Mouse (Mus musculus): ENCODE measurements around the gene Lhx4. TPM values are rescaled to one million over a fixed set of nuclear protein-coding genes. Genes with fewer than 3 reads are reported as not detected.
A peak's percentile ranks its signal among the peaks of the same experiment; 100 is the strongest.

The Lhx4 gene
- polyA plus RNA-seq, 1 experiment from 2014 or later, result 1.7 TPM

DNA sequence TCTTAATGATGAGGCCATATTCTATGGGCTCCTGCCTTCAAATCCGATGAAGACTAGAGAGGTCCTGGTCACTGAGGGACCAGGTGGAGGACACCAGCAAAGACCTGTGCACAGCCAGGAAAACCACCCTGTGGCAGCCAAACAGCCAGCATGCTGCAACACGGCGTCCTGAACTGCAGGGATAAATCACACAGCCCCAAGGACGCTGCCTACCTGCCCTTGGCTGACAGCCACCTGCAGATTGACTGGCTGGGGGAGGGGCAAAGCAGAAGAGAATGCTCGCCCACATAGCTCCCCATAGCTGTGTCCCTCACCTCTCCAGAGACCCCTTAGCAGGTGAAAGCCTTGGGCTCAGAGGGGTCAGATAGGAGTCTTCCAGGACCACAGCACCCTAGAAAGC, 31.5 kb downstream of the Lhx4 start:
- H3K9me3 ChIP-seq (ENCODE audit: control insufficient read depth, low read length), result no peaks in the 10 kb centered on the region
- no peak overlapping the region for H3K9ac ChIP-seq (ENCODE audit: low read length)
- H3K4me3 ChIP-seq (ENCODE audit: low read depth, low read length), result no peak overlapping the region
- H3K4me2 ChIP-seq, result no peak overlapping the region
- no peaks in the 10 kb centered on the region for H3K4me1 ChIP-seq (ENCODE audit: control insufficient read depth, insufficient read depth, low read length)
- 62% methylated on average over 5 of the region's 5 CpGs for WGBS
- ATAC-seq (ENCODE audit: low FRiP score), result no peak
- H3K27me3 ChIP-seq (ENCODE audit: control insufficient read depth, insufficient read depth, low read length), result peaks cover 32% of the 10 kb centered on the region
- DNase-seq (ENCODE audit: low spot score, missing footprints), result peak; percentile 10
- H3K36me3 ChIP-seq (ENCODE audit: control insufficient read depth, insufficient read depth, low read length), result no peaks in the 10 kb centered on the region
- no peak overlapping the region for H3K27ac ChIP-seq (ENCODE audit: low read depth, low read length)

DNA sequence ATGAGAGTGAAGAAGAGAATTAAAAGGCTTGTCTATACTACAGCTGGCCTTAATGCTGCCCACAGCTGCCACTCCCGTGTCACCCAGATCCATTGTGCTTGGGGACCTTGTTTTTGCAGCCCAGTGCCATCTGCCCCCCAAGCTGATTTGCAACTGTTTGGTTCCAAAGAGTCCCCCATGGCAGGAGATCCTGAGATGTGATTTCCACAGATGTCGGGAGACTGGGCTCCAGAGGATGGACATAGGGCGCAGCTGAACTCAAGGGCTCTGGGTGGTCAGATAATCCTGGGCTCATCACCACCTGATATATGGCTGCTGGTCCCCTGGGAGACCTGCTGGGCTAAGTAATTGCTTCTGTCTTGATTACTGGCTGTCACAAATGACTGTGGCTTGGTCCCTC, 32.6 kb downstream of the Lhx4 start:
- Histone ChIP-seq H3K27ac (ENCODE audit: low read depth, low read length) (no peak overlapping the region), H3K9ac (ENCODE audit: low read length) (no peak overlapping the region), H3K27me3 (ENCODE audit: control insufficient read depth, insufficient read depth, low read length) (peaks cover 23% of the 10 kb centered on the region), H3K4me3 (ENCODE audit: low read depth, low read length) (no peak overlapping the region), H3K9me3 (ENCODE audit: control insufficient read depth, low read length) (no peaks in the 10 kb centered on the region), H3K4me1 (ENCODE audit: control insufficient read depth, insufficient read depth, low read length) (no peaks in the 10 kb centered on the region), H3K36me3 (ENCODE audit: control insufficient read depth, insufficient read depth, low read length) (no peaks in the 10 kb centered on the region), H3K4me2 (no peak overlapping the region)
- DNase-seq (ENCODE audit: low spot score, missing footprints), result peak; percentile 41
- WGBS, result 80% methylated on average over 3 of the region's 3 CpGs
- no peak for ATAC-seq (ENCODE audit: low FRiP score)

DNA sequence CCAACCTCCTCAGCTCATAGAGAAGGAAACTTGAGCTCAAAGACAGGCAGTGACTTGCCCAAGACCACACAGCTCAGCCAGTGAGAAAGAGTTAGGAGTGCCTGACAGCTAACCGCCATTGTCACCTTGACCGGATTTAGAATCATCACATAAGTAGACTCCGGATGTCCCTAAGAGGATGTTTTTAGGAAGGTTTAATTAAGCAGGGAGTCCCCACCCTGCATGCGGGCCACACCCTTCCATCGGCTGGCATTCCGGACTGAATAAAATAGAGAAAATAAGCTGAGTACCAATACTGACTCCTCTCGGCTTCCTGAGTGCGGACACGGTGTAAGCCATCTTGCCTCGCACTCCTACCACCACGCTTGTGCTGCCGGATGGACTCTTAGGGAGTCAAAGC, 34.2 kb downstream of the Lhx4 start:
- Histone ChIP-seq H3K9ac (ENCODE audit: low read length) (no peak overlapping the region), H3K4me1 (ENCODE audit: control insufficient read depth, insufficient read depth, low read length) (no peaks in the 10 kb centered on the region), H3K4me2 (no peak overlapping the region), H3K27me3 (ENCODE audit: control insufficient read depth, insufficient read depth, low read length) (peaks cover 10% of the 10 kb centered on the region), H3K36me3 (ENCODE audit: control insufficient read depth, insufficient read depth, low read length) (no peaks in the 10 kb centered on the region), H3K9me3 (ENCODE audit: control insufficient read depth, low read length) (no peaks in the 10 kb centered on the region), H3K27ac (ENCODE audit: low read depth, low read length) (no peak overlapping the region), H3K4me3 (ENCODE audit: low read depth, low read length) (no peak overlapping the region)
- WGBS, result 93% methylated on average over 12 of the region's 12 CpGs
- no peak for ATAC-seq (ENCODE audit: low FRiP score)
- peak; percentile 2 for DNase-seq (ENCODE audit: low spot score, missing footprints)

DNA sequence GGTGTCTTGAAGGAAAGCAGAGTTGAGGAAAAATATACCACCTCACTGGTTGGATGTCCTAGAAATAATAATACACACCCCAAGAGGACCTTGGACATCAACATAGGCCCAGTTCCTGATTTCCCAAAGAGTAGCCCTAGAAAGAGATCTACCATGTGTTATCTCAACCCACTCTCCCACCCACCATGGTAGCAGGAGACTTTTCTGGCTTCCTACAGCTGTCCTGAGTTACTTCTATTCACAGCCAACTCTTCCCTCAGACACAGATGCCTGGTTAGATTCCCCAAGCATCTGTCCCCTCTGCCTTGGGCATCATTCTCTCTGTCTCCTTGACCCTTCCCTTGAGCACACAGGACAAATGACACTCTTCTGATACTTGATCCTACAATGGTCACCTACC, 36.1 kb downstream of the Lhx4 start:
- H3K4me2 ChIP-seq, result no peak overlapping the region
- H3K4me1 ChIP-seq (ENCODE audit: control insufficient read depth, insufficient read depth, low read length), result no peaks in the 10 kb centered on the region
- no peaks in the 10 kb centered on the region for H3K36me3 ChIP-seq (ENCODE audit: control insufficient read depth, insufficient read depth, low read length)
- H3K27me3 ChIP-seq (ENCODE audit: control insufficient read depth, insufficient read depth, low read length), result no peaks in the 10 kb centered on the region; the same call in 1 of the 2 replicates
- no peak overlapping the region for H3K9ac ChIP-seq (ENCODE audit: low read length)
- ATAC-seq (ENCODE audit: low FRiP score) (no peak), DNase-seq (ENCODE audit: low spot score, missing footprints) (no peak)
- no peaks in the 10 kb centered on the region for H3K9me3 ChIP-seq (ENCODE audit: control insufficient read depth, low read length)
- H3K4me3 ChIP-seq (ENCODE audit: low read depth, low read length), result no peak overlapping the region
- no peak overlapping the region for H3K27ac ChIP-seq (ENCODE audit: low read depth, low read length)

DNA sequence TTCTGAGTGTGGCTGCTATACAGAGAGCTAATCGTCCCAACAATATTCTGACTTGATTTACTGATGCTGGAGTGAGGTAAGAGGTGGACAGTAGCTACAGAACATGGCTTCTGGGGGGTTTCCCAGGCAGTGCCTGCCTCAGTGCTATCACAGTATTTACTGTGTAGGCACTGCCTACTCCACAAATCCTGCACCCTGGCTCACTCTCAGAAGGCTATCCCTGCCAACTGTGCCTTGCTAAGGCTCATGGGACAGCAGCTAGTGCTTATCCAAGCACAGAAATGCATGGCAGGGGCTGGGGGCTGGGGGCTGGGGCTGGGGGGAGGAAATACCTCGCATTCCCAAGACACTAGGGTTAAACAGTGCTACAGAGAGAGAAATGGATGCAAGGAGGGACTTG, 38.2 kb downstream of the Lhx4 start:
- Histone ChIP-seq H3K9me3 (ENCODE audit: control insufficient read depth, low read length) (no peaks in the 10 kb centered on the region), H3K4me1 (ENCODE audit: control insufficient read depth, insufficient read depth, low read length) (no peaks in the 10 kb centered on the region), H3K9ac (ENCODE audit: low read length) (no peak overlapping the region), H3K27ac (ENCODE audit: low read depth, low read length) (no peak overlapping the region), H3K4me2 (no peak overlapping the region), H3K36me3 (ENCODE audit: control insufficient read depth, insufficient read depth, low read length) (no peaks in the 10 kb centered on the region), H3K4me3 (ENCODE audit: low read depth, low read length) (no peak overlapping the region), H3K27me3 (ENCODE audit: control insufficient read depth, insufficient read depth, low read length) (no peaks in the 10 kb centered on the region; the same call in 1 of the 2 replicates)
- ATAC-seq (ENCODE audit: low FRiP score), result no peak
- no peak for DNase-seq (ENCODE audit: low spot score, missing footprints)
- 67% methylated on average over 2 of the region's 2 CpGs for WGBS

DNA sequence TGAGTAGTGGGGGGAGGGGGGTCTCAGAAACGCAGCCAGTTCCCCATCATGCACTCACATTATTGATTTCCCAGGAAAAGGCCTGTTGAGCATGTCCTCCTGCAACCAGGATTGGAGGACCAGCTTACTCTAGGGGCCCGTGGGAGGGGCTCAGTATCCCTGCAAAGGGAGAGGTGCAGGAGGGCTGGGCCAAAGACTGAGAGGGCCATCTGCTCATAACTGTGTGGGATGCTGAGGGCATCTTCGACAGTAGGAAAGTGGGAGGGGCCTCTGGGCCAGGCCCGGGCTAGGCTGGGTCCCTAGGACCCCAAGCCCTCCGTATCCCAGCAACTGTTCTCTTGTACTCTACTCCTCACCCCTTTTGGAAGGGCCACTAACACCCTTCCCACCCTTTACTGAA, 47.3 kb downstream of the Lhx4 start:
- Histone ChIP-seq H3K4me3 (ENCODE audit: low read depth, low read length) (no peak overlapping the region), H3K36me3 (ENCODE audit: control insufficient read depth, insufficient read depth, low read length) (no peaks in the 10 kb centered on the region), H3K4me2 (no peak overlapping the region), H3K27ac (ENCODE audit: low read depth, low read length) (no peak overlapping the region), H3K9ac (ENCODE audit: low read length) (no peak overlapping the region), H3K27me3 (ENCODE audit: control insufficient read depth, insufficient read depth, low read length) (no peaks in the 10 kb centered on the region), H3K9me3 (ENCODE audit: control insufficient read depth, low read length) (no peaks in the 10 kb centered on the region), H3K4me1 (ENCODE audit: control insufficient read depth, insufficient read depth, low read length) (no peaks in the 10 kb centered on the region)
- peak; percentile 79 for ATAC-seq (ENCODE audit: low FRiP score)
- 51% methylated on average over 5 of the region's 5 CpGs for WGBS
- DNase-seq (ENCODE audit: low spot score, missing footprints), result no peak

DNA sequence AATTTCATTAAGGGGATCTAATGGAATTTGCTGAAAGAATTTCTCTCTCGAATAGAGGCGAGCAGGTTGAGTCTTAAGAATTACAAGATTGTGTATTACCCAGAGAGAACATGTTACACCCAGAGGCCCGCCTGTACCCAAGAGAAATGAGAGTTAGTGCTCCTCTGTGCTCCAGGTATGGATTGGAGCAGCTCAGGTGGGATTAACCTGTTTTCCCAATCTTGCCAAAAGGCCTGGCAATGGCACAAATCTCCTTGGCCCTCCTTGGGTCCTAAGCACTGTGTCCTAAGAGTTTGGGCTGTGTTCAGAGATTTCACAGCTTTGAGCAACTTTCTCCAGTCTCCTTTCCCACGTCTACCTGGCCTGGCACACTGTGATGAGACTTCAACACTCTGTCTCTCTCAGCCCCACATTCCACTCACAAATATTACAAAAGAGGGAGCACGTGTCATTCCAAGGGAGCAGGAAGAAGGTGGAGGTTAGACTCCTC, 48.2 kb downstream of the Lhx4 start:
- no peak overlapping the region for H3K9ac ChIP-seq (ENCODE audit: low read length)
- H3K27ac ChIP-seq (ENCODE audit: low read depth, low read length), result no peak overlapping the region
- H3K36me3 ChIP-seq (ENCODE audit: control insufficient read depth, insufficient read depth, low read length), result no peaks in the 10 kb centered on the region
- no peaks in the 10 kb centered on the region for H3K27me3 ChIP-seq (ENCODE audit: control insufficient read depth, insufficient read depth, low read length)
- DNase-seq (ENCODE audit: low spot score, missing footprints) (peak; percentile 73), ATAC-seq (ENCODE audit: low FRiP score) (no peak)
- WGBS, result 87% methylated on average over 5 of the region's 5 CpGs
- no peak overlapping the region for H3K4me3 ChIP-seq (ENCODE audit: low read depth, low read length)
- H3K4me1 ChIP-seq (ENCODE audit: control insufficient read depth, insufficient read depth, low read length), result no peaks in the 10 kb centered on the region
- no peaks in the 10 kb centered on the region for H3K9me3 ChIP-seq (ENCODE audit: control insufficient read depth, low read length)
- H3K4me2 ChIP-seq, result no peak overlapping the region

DNA sequence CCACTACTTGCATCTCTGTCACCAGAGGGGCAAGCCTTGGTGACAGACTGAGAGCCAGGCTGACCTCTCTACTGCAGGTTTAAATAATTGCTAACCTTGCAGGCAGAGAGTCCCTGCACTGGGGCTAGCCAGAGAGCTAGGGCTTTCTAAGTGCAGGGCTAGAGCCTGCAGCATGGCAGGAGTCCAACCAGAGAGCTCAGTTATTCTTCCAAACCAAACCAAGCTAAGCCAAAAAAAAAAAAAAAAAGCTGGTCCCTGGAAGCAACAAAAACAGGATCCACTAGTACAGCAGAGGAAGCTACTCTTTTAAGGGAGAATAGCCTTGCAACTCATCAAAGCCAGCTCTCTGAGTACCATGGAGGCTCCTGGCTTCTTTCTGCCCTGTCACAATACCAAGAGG, 50.6 kb downstream of the Lhx4 start:
- no peak for ATAC-seq (ENCODE audit: low FRiP score)
- H3K9me3 ChIP-seq (ENCODE audit: control insufficient read depth, low read length), result no peaks in the 10 kb centered on the region
- H3K4me1 ChIP-seq (ENCODE audit: control insufficient read depth, insufficient read depth, low read length), result no peaks in the 10 kb centered on the region
- no peak overlapping the region for H3K9ac ChIP-seq (ENCODE audit: low read length)
- peak; percentile 75 for DNase-seq (ENCODE audit: low spot score, missing footprints)
- no peaks in the 10 kb centered on the region for H3K36me3 ChIP-seq (ENCODE audit: control insufficient read depth, insufficient read depth, low read length)
- no peak overlapping the region for H3K27ac ChIP-seq (ENCODE audit: low read depth, low read length)
- no peak overlapping the region for H3K4me3 ChIP-seq (ENCODE audit: low read depth, low read length)
- no peak overlapping the region for H3K4me2 ChIP-seq
- no peaks in the 10 kb centered on the region for H3K27me3 ChIP-seq (ENCODE audit: control insufficient read depth, insufficient read depth, low read length)

DNA sequence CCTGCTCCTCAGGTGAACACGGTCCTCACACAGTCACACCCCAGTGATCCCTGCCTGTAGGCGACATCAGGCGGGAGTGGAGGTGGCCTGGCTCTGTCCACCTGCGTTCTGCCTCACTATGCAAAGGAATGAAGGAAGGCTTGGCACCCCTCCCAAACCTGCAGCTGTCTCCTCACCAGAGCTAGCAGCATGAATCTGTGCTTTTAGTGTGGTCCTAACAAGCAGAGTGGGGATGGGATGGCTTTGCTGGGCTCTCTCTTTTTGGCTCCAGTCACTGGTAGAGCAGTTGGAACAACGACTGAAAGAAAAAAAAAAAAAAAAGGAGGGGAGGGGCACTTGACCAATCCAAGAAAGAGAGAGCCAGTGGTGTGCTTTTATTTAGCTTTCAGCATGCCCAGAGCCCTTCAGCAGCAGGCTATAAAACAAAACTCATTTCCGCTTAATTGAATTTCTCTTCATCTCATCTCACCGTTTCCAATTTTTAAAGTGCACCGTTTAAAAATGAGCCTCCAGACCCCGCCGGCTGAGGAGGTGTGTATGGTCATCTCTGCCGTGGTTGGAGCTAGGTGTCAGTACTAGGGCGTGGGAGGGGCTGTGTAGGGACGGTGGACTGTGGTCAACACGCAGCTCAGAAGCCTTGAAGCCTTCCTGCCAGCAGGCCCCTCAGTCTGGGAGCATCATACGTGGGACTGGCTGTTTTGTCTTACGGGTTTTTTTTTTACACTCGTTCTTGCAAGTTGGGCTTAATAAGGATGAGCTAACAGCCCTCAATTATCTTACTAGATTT, 52.9 kb downstream of the Lhx4 start:
- Histone ChIP-seq H3K36me3 (ENCODE audit: control insufficient read depth, insufficient read depth, low read length) (no peaks in the 10 kb centered on the region), H3K27ac (ENCODE audit: low read depth, low read length) (no peak overlapping the region), H3K9ac (ENCODE audit: low read length) (no peak overlapping the region), H3K27me3 (ENCODE audit: control insufficient read depth, insufficient read depth, low read length) (no peaks in the 10 kb centered on the region), H3K4me1 (ENCODE audit: control insufficient read depth, insufficient read depth, low read length) (no peaks in the 10 kb centered on the region), H3K9me3 (ENCODE audit: control insufficient read depth, low read length) (no peaks in the 10 kb centered on the region), H3K4me2 (no peak overlapping the region), H3K4me3 (ENCODE audit: low read depth, low read length) (no peak overlapping the region)
- DNase-seq (ENCODE audit: low spot score, missing footprints), result peak; percentile 69
- WGBS, result 70% methylated on average over 17 of the region's 17 CpGs
- no peak for ATAC-seq (ENCODE audit: low FRiP score)
